Comparison of ENCODE assay signal across 9 mouse cellular contexts in the genomic region with DNA sequence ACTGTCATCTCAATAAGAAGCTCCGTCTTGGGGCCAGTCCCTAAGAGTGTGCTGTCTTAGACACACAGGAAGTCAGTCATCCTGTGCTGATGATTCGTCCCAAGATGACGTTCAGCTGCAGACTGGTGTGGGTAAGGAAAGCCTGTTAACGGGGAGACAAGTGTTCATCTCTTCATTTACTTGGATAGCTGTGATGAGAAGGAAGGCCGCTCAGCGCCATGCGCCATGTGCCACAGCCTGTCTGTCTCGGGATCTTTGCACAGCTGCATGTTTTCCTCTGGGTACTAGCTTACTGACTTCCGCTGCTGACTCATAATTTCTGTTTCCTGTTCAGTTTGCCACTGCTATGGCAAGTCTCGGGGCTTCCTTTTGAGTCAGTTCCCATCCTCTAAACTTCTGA. TPM values are rescaled to one million over a fixed set of nuclear protein-coding genes. Genes with fewer than 3 reads are reported as not detected.
DNase-seq lines count a peak whose midpoint lies in the region; ATAC-seq lines count a peak whose summit lies in the region.
"Had no signal": no experiment of that assay in that cellular context is flagged by ENCODE, and none has a peak within 500 bp of the region (broad histone marks: within the 10 kb centered on the region; RNA-seq: fewer than 3 reads in every experiment).

No protein-coding gene starts in this region.

- H3K36me3 ChIP-seq in hindbrain, embryonic 16.5 days (ENCODE audit: control insufficient read depth, insufficient read depth, low read length): no peaks in the 10 kb centered on the region
- H3K36me3 ChIP-seq: limb, embryonic 13.5 days had no signal

- 84% methylated on average over 10 of the region's 10 CpGs for WGBS in hindbrain, embryonic 16.5 days

- peak; percentile 28 for DNase-seq in 3134 (ENCODE audit: extremely low read depth, insufficient read length, low spot score)
- peak; percentile 88 for DNase-seq in CD4-positive helper T cell, adult 2 months (ENCODE audit: low read depth, low spot score)
- peak; percentile 93 for DNase-seq in induced T-regulatory cell, adult 2 months (ENCODE audit: low read depth)
- DNase-seq in left cerebral cortex, postnatal 14 days (ENCODE audit: low spot score in 2 of 2): no peak
- no peak for DNase-seq in cerebellum, adult 11 months

- peak; percentile 76 for ATAC-seq in monocyte, adult 5-6 weeks (replicated peaks; ENCODE audit: insufficient number of reproducible peaks, low FRiP score, low TSS enrichment, poor library complexity, severe bottlenecking)
- no peak for ATAC-seq in hindbrain, embryonic 16.5 days

- no peak overlapping the region for H3K9ac ChIP-seq in hindbrain, embryonic 16.5 days (ENCODE audit: low read depth, low read length)
- H3K9ac ChIP-seq: hindbrain, embryonic 14.5 days; limb, embryonic 13.5 days had no signal

- no peak overlapping the region for H3K4me3 ChIP-seq in hindbrain, embryonic 16.5 days (ENCODE audit: low read length)
- H3K4me3 ChIP-seq: limb, embryonic 13.5 days had no signal

- no peaks in the 10 kb centered on the region for H3K9me3 ChIP-seq in hindbrain, embryonic 16.5 days (ENCODE audit: control insufficient read depth, low read length)
- H3K9me3 ChIP-seq: limb, embryonic 13.5 days had no signal

- intact Hi-C loops in left cerebral cortex, postnatal 14 days (cut with DNase I): no loop called here

- no peaks in the 10 kb centered on the region for H3K27me3 ChIP-seq in hindbrain, embryonic 16.5 days (replicated peaks; ENCODE audit: control insufficient read depth, insufficient read depth, low read length)
- H3K27me3 ChIP-seq: limb, embryonic 13.5 days had no signal

- H3K4me1 ChIP-seq in hindbrain, embryonic 16.5 days (ENCODE audit: control insufficient read depth, insufficient read depth, low read depth, low read length): no peaks in the 10 kb centered on the region
- H3K4me1 ChIP-seq: limb, embryonic 13.5 days had no signal

- no peak overlapping the region for H3K4me2 ChIP-seq in hindbrain, embryonic 16.5 days (ENCODE audit: low read length)
- H3K4me2 ChIP-seq: hindbrain, embryonic 14.5 days; limb, embryonic 13.5 days had no signal

- no peak overlapping the region for H3K27ac ChIP-seq in hindbrain, embryonic 16.5 days (ENCODE audit: low read depth, low read length)
- H3K27ac ChIP-seq: hindbrain, embryonic 14.5 days; limb, embryonic 13.5 days had no signal

RNA-seq across cellular contexts. Expression of a gene that starts 23.7 kb away (rescaled TPM):
- 0.75 to 2.3 TPM (median 1.5 TPM) in 3 replicates for total RNA-seq in monocyte, adult 5-6 weeks (2017)
- total RNA-seq in left cerebral cortex, postnatal 14 days (2021): under 1 TPM; 0.17 to 0.26 TPM
- polyA plus RNA-seq in hindbrain, embryonic 16.5 days (2015; fragmentation: Nextera tagmentation; extraction: Ambion mirVana): 1.2 and 1.7 TPM in 2 replicates

RNA-seq across cellular contexts. Expression of a gene that starts 49.3 kb away (rescaled TPM):
- total RNA-seq in monocyte, adult 5-6 weeks (2017): 29.2 to 39.7 TPM (median 32.6 TPM) in 3 replicates
- total RNA-seq in left cerebral cortex, postnatal 14 days (2021): 10 to 100 TPM; 38.9 to 41.6 TPM
- polyA plus RNA-seq in hindbrain, embryonic 16.5 days (2015; fragmentation: Nextera tagmentation; extraction: Ambion mirVana): 59.1 and 72.6 TPM in 2 replicates

Comparison
In these comparisons a context has a peak if more than half of its experiments do, and no peak if none do; other contexts are left out.
1. DNase-seq: peak in 3134 (single experiment), CD4-positive helper T cell, adult 2 months (single experiment) and induced T-regulatory cell, adult 2 months (single experiment); none in left cerebral cortex, postnatal 14 days (0 of 2) and cerebellum, adult 11 months (single experiment).